Mouse (Mus musculus) activated CD4-positive, CD25-positive, alpha-beta regulatory T cell (primary cell): ENCODE measurements around the gene Map2k2. TPM values are rescaled to one million over a fixed set of nuclear protein-coding genes. Genes with fewer than 3 reads are reported as not detected.

Experiments
- polyA plus RNA-seq, 2 experiments: library from polyadenylated mRNA; unstranded; fragments of 100-300 nt; shearing (Covaris generic); gene quantifications; one replicate each; pipeline ENCODE4 v1.2.1; 2017

Gene Map2k2
- 100 to 1,000 TPM; 162 to 191 TPM for polyA plus RNA-seq

GRCm38 (mm10) chr10:81105565-81106112 lies at the start of gene Map2k2:
Map2k2 (plus strand) TSS chr10:81105915.

GRCm38 (mm10) chr10:81059603-81060543 lies 45.8 kb upstream of the Map2k2 start, which contains the start of gene Sgta:
Sgta (minus strand) TSS chr10:81060181.

GRCm38 (mm10) chr10:81069836-81070235 lies 35.9 kb upstream of the Map2k2 start, which contains the start of gene Thop1:
Thop1 (plus strand) TSS chr10:81070035.

GRCm38 (mm10) chr10:81134966-81135681 lies 29.4 kb downstream of the Map2k2 start, which contains the start of gene Zbtb7a:
Zbtb7a (plus strand) TSS chr10:81135220.

DNA sequence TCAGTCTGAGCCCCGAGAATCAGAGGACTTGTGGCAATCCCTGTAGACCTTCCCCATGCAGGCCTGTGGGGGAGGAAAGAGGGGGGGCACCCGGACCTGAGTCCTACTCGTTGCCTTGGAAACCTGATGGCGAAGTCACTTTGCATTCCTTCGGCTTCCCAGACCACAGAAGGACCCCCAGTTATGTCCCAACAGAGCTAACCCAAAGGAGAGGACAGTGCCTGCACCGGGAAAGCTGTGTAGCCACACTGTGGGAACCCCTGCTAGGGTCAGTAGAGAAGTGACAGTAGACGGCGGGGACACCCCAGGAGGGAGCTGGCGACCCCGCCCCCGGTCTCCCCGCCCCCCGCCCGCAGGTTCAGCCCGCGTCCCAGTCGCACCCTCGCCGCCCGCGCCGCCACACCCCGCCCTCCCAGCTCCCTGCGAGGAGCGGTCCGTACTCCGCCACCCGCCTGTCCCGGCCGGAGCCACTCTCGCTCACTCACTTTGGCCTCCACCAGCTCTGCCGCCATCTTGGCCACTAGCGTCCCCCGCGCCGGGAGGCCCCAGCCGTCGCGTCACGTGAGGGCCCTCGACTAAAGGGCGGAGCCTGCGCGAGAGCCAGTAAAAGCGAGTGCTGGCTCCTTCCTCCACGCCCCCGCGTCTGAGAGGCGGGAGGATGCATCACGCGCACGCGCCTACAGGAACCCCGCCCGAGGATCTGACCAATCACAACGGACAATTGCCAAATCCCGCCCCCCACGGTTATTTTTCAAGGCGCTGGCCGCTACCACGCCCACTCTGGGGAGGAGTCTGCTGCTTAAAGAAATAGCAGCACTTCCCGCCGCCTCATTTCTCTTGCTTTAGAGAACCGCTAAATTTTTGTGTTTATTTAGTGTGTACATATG lies 61.7 kb downstream of the Map2k2 start, which contains the start of gene Pias4:
Gene Pias4 (minus strand): TSS at position 724 of the 887 bp plus-strand sequence.

DNA sequence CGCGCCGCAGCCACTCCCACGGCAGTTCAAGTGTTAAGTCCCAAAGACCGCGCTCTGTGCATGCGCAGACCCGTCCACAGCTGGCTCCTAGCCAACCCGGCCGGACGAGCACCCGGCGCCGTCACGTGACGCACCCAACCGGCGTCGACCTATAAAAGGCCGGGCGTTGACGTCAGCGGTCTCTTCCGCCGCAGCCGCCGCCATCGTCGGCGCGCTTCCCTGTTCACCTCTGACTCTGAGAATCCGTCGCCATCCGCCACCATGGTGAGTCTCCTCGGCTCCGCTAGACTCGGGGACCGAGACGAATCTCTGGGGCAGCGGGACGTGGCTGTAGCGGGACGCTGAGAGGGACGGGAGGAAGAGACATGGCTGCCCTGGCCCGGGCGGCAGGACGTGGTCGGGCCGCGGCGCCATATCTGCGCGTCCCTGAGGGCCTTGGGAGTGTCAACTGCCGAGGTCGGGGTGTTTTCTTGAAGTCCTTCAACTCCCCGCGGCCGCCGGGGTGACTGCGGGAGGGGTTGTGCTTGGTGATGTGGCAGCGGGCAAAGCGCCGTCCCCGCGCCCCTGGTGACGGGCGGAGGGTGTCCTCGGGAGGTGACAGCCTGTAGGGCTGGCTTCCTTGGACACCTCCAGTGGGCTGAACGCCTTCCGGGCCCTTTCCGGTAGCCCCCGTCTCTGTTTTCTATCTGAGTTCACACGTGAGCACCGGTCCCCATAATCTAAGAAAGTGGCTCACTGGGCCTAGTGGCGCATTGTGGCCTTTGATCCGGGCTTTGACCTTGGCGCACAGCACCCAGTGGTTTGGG lies 71.0 kb downstream of the Map2k2 start, which contains the start of gene Eef2:
Gene Eef2 (plus strand): TSS at position 166 of the 806 bp plus-strand sequence.

GRCm38 (mm10) chr10:81182336-81183333 lies 76.9 kb downstream of the Map2k2 start, which contains the start of gene Dapk3:
Dapk3 (plus strand) TSS chr10:81183005.

Other genes starting within 250 kb of the Map2k2 start
- gene Tmprss9, start 234.1 kb upstream of the Map2k2 start, polyA plus RNA-seq, result under 1 TPM in 1 of 2 experiments, not detected in 1; 0.05 TPM
- 100 to 1,000 TPM; 213 to 220 TPM for gene Timm13, start 204.9 kb upstream of the Map2k2 start, polyA plus RNA-seq
- gene Lmnb2, start 187.7 kb upstream of the Map2k2 start, polyA plus RNA-seq, result 10 to 100 TPM in 1 of 2 experiments, 1 to 10 TPM in 1; 7.6 to 12.9 TPM
- 10 to 100 TPM; 40.6 to 80.6 TPM for gene Gadd45b, start 175.8 kb upstream of the Map2k2 start, polyA plus RNA-seq
- gene Gng7, start 91.0 kb upstream of the Map2k2 start, polyA plus RNA-seq, result under 1 TPM in 1 of 2 experiments, not detected in 1; 0.28 TPM
- gene Diras1, start 80.3 kb upstream of the Map2k2 start, polyA plus RNA-seq, result under 1 TPM in 1 of 2 experiments, not detected in 1; 0.54 TPM
- 10 to 100 TPM; 13.9 to 14.7 TPM for gene Slc39a3, start 68.5 kb upstream of the Map2k2 start, polyA plus RNA-seq
- 10 to 100 TPM; 79.3 to 94.4 TPM for gene Sgta, start 45.7 kb upstream of the Map2k2 start, polyA plus RNA-seq
- gene Thop1, start 35.9 kb upstream of the Map2k2 start, polyA plus RNA-seq, result 1 to 10 TPM; 6.0 to 8.7 TPM
- gene Creb3l3, start 7.0 kb upstream of the Map2k2 start, polyA plus RNA-seq, result under 1 TPM in 1 of 2 experiments, not detected in 1; 0.22 TPM
- 10 to 100 TPM; 69.4 to 76.2 TPM for gene Zbtb7a, start 29.3 kb downstream of the Map2k2 start, polyA plus RNA-seq
- gene Pias4, start 62.0 kb downstream of the Map2k2 start, polyA plus RNA-seq, result 10 to 100 TPM; 42.8 to 50.1 TPM
- 100 to 1,000 TPM; 640 to 647 TPM for gene Eef2, start 70.7 kb downstream of the Map2k2 start, polyA plus RNA-seq
- 100 to 1,000 TPM in 1 of 2 experiments, 10 to 100 TPM in 1; 95.7 to 104 TPM for gene Dapk3, start 77.1 kb downstream of the Map2k2 start, polyA plus RNA-seq
- not detected for gene 4930442H23Rik, start 77.9 kb downstream of the Map2k2 start, polyA plus RNA-seq
- under 1 TPM; 0.19 to 0.47 TPM for gene Nmrk2, start 96.1 kb downstream of the Map2k2 start, polyA plus RNA-seq
- 1 to 10 TPM; 5.7 to 5.8 TPM for gene Atcay, start 124.9 kb downstream of the Map2k2 start, polyA plus RNA-seq
- gene Zfr2, start 127.2 kb downstream of the Map2k2 start, polyA plus RNA-seq, result 1 to 10 TPM; 3.9 to 5.0 TPM
- 100 to 1,000 TPM in 1 of 2 experiments, 10 to 100 TPM in 1; 63.7 to 239 TPM for gene Matk, start 147.0 kb downstream of the Map2k2 start, polyA plus RNA-seq
- gene Mrpl54, start 161.0 kb downstream of the Map2k2 start, polyA plus RNA-seq, result 100 to 1,000 TPM; 153 to 154 TPM
- 10 to 100 TPM; 33.8 to 50.0 TPM for gene Apba3, start 161.0 kb downstream of the Map2k2 start, polyA plus RNA-seq
- 10 to 100 TPM in 1 of 2 experiments, 1 to 10 TPM in 1; 9.8 to 36.0 TPM for gene Tjp3, start 185.7 kb downstream of the Map2k2 start, polyA plus RNA-seq
- gene Pip5k1c, start 187.0 kb downstream of the Map2k2 start, polyA plus RNA-seq, result 10 to 100 TPM; 67.4 to 88.0 TPM
- gene Cactin, start 215.2 kb downstream of the Map2k2 start, polyA plus RNA-seq, result 10 to 100 TPM; 44.2 to 64.0 TPM
- 10 to 100 TPM; 48.0 to 67.1 TPM for gene Tbxa2r, start 222.8 kb downstream of the Map2k2 start, polyA plus RNA-seq
- gene Gipc3, start 237.4 kb downstream of the Map2k2 start, polyA plus RNA-seq, result under 1 TPM; 0.05 to 0.08 TPM
- 10 to 100 TPM; 44.4 to 50.7 TPM for gene Hmg20b, start 244.6 kb downstream of the Map2k2 start, polyA plus RNA-seq